8 mouse cellular contexts compared by ENCODE assay signal in the genomic region with DNA sequence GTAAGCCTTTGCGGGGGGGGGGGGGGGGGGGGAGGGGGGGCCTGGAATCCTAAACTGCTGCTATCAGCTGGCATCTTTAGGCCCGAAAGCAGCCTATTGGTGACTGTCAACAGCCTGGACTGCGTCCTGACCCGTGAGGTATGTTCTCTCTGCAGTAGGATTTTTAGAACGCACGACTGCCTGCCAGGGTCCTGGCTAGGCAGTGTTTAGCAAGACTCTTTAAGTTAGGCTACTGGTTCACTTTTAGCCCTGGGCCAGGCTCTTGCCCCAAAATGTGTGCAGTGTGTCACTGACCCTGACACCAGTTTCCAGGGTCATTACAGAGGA. TPM values are rescaled to one million over a fixed set of nuclear protein-coding genes. Genes with fewer than 3 reads are reported as not detected.
A peak's percentile ranks its signal among the peaks of the same experiment; 100 is the strongest.
DNase-seq lines count a peak whose midpoint lies in the region; ATAC-seq and TF ChIP-seq lines count a peak whose summit lies in the region.

No protein-coding gene starts in this region.

- no peaks in the 10 kb centered on the region for H3K27me3 ChIP-seq in kidney, postnatal 0 days (ENCODE audit: insufficient read depth, low read length)
- H3K27me3 ChIP-seq in embryonic facial prominence, embryonic 13.5 days: no peaks in the 10 kb centered on the region
- no peaks in the 10 kb centered on the region for H3K27me3 ChIP-seq in intestine, embryonic 16.5 days (replicated peaks; ENCODE audit: control insufficient read depth, insufficient read depth, low read length)
- no peaks in the 10 kb centered on the region; the same call in 1 of the 2 replicates for H3K27me3 ChIP-seq in neural tube, embryonic 13.5 days

- no peak for TF ChIP-seq CTCF in kidney, postnatal 0 days (IDR thresholded peaks at IDR 0.05; ENCODE audit: low read depth)

- ATAC-seq in kidney, postnatal 0 days (replicated peaks; ENCODE audit: low FRiP score, low read depth): peak; percentile 44; the same call in 1 of the 2 replicates
- ATAC-seq in embryonic facial prominence, embryonic 13.5 days (ENCODE audit: insufficient number of reproducible peaks, insufficient read depth, low FRiP score, low TSS enrichment, low read depth): 0 out of 2 replicates have a peak, but pooled peaks have one; percentile 2
- peak; percentile 18 for ATAC-seq in intestine, embryonic 16.5 days
- ATAC-seq in neural tube, embryonic 13.5 days (ENCODE audit: low read depth): peak; percentile 7; the same call in 1 of the 2 replicates

- peak; percentile 37 for DNase-seq in kidney, postnatal 0 days (ENCODE audit: low spot score)
- DNase-seq in kidney, adult 8-10 months: no peak
- DNase-seq in cerebellum, adult 18-20 months: no peak
- no peak for DNase-seq in spleen, postnatal 4 days (ENCODE audit: low spot score in 2 of 2)
- no peak for DNase-seq in layer of hippocampus, adult 18-20 months (ENCODE audit: low spot score in 2 of 2)

- H3K36me3 ChIP-seq in kidney, postnatal 0 days (ENCODE audit: insufficient read depth, low read length): peaks cover 6% of the 10 kb centered on the region; the same call in 1 of the 2 replicates
- H3K36me3 ChIP-seq in embryonic facial prominence, embryonic 13.5 days: peaks cover 25% of the 10 kb centered on the region
- peaks cover 4% of the 10 kb centered on the region; the same call in 1 of the 2 replicates for H3K36me3 ChIP-seq in intestine, embryonic 16.5 days (ENCODE audit: control insufficient read depth, insufficient read depth, low read length)
- peaks cover 9% of the 10 kb centered on the region; the same call in 1 of the 2 replicates for H3K36me3 ChIP-seq in neural tube, embryonic 13.5 days

- peaks cover 5% of the 10 kb centered on the region; the same call in 1 of the 2 replicates for H3K4me1 ChIP-seq in kidney, postnatal 0 days (replicated peaks; ENCODE audit: insufficient read depth, low read length)
- H3K4me1 ChIP-seq in embryonic facial prominence, embryonic 13.5 days: peaks cover 18% of the 10 kb centered on the region
- H3K4me1 ChIP-seq in intestine, embryonic 16.5 days (ENCODE audit: control insufficient read depth, insufficient read depth, low read length): peaks cover 29% of the 10 kb centered on the region
- H3K4me1 ChIP-seq in neural tube, embryonic 13.5 days (replicated peaks): peaks cover 20% of the 10 kb centered on the region

- H3K9ac ChIP-seq in kidney, postnatal 0 days (ENCODE audit: low read depth, low read length): peak overlapping the region; percentile 83
- H3K9ac ChIP-seq in embryonic facial prominence, embryonic 13.5 days: peak overlapping the region; percentile 89
- H3K9ac ChIP-seq in intestine, embryonic 16.5 days (ENCODE audit: low read depth, low read length): peak overlapping the region; percentile 92
- H3K9ac ChIP-seq in neural tube, embryonic 13.5 days: peak overlapping the region; percentile 83

- peak overlapping the region; percentile 77 for H3K27ac ChIP-seq in kidney, postnatal 0 days
- peak overlapping the region; percentile 93 for H3K27ac ChIP-seq in embryonic facial prominence, embryonic 13.5 days
- H3K27ac ChIP-seq in intestine, embryonic 16.5 days (ENCODE audit: low read length): peak overlapping the region; percentile 94
- H3K27ac ChIP-seq in neural tube, embryonic 13.5 days (replicated peaks): no peak overlapping the region

- H3K4me2 ChIP-seq in kidney, postnatal 0 days (ENCODE audit: low read length): peak overlapping the region; percentile 85
- peak overlapping the region; percentile 71 for H3K4me2 ChIP-seq in embryonic facial prominence, embryonic 13.5 days
- peak overlapping the region; percentile 89 for H3K4me2 ChIP-seq in intestine, embryonic 16.5 days (ENCODE audit: low read depth, low read length)
- peak overlapping the region; percentile 94 for H3K4me2 ChIP-seq in neural tube, embryonic 13.5 days

- no peaks in the 10 kb centered on the region for H3K9me3 ChIP-seq in kidney, postnatal 0 days (replicated peaks; ENCODE audit: low read length)
- H3K9me3 ChIP-seq in embryonic facial prominence, embryonic 13.5 days: no peaks in the 10 kb centered on the region
- no peaks in the 10 kb centered on the region for H3K9me3 ChIP-seq in intestine, embryonic 16.5 days (ENCODE audit: control insufficient read depth, low read length)
- H3K9me3 ChIP-seq in neural tube, embryonic 13.5 days: peaks cover 3% of the 10 kb centered on the region; the same call in 1 of the 2 replicates

- peak overlapping the region; percentile 63 for H3K4me3 ChIP-seq in kidney, postnatal 0 days (replicated peaks; ENCODE audit: low read depth, low read length)
- H3K4me3 ChIP-seq in embryonic facial prominence, embryonic 13.5 days: peak overlapping the region; percentile 59
- H3K4me3 ChIP-seq in intestine, embryonic 16.5 days (ENCODE audit: low read length): peak overlapping the region; percentile 63
- H3K4me3 ChIP-seq in neural tube, embryonic 13.5 days: peak overlapping the region; percentile 55

- 29% methylated on average over 6 of the region's 6 CpGs for WGBS in kidney, postnatal 0 days
- WGBS in embryonic facial prominence, embryonic 13.5 days: 22% methylated on average over 6 of the region's 6 CpGs
- WGBS in intestine, embryonic 16.5 days: 26% methylated on average over 5 of the region's 6 CpGs
- 52% methylated on average over 6 of the region's 6 CpGs for WGBS in neural tube, embryonic 13.5 days

RNA-seq across cellular contexts. Expression of a gene that starts 0.3 kb away (rescaled TPM):
- polyA plus RNA-seq in kidney, postnatal 0 days (2015; fragmentation: Nextera tagmentation; extraction: Ambion mirVana): 93.2 and 95.0 TPM in 2 replicates
- polyA plus RNA-seq in embryonic facial prominence, embryonic 13.5 days (2015; fragmentation: Nextera tagmentation; extraction: Ambion mirVana): 106 and 107 TPM in 2 replicates
- polyA plus RNA-seq in intestine, embryonic 16.5 days (2015; fragmentation: Nextera tagmentation; extraction: Ambion mirVana): 241 and 243 TPM in 2 replicates
- polyA plus RNA-seq in neural tube, embryonic 13.5 days (2015; fragmentation: Nextera tagmentation; extraction: Ambion mirVana): 29.3 and 34.8 TPM in 2 replicates
- total RNA-seq in layer of hippocampus, adult 18-20 months (2021): 10 to 100 TPM in 1 of 2 experiments, 1 to 10 TPM in 1; 9.0 to 10.6 TPM

RNA-seq across cellular contexts. Expression of a gene that starts 29.8 kb away (rescaled TPM):
- 15.7 and 16.9 TPM in 2 replicates for polyA plus RNA-seq in kidney, postnatal 0 days (2015; fragmentation: Nextera tagmentation; extraction: Ambion mirVana)
- polyA plus RNA-seq in embryonic facial prominence, embryonic 13.5 days (2015; fragmentation: Nextera tagmentation; extraction: Ambion mirVana): 7.7 and 12.5 TPM in 2 replicates
- polyA plus RNA-seq in intestine, embryonic 16.5 days (2015; fragmentation: Nextera tagmentation; extraction: Ambion mirVana): 80.9 and 97.7 TPM in 2 replicates
- 1.8 and 2.2 TPM in 2 replicates for polyA plus RNA-seq in neural tube, embryonic 13.5 days (2015; fragmentation: Nextera tagmentation; extraction: Ambion mirVana)
- 1 to 10 TPM; 8.6 to 9.9 TPM for total RNA-seq in layer of hippocampus, adult 18-20 months (2021)

RNA-seq across cellular contexts. Expression of a gene that starts 48.5 kb away (rescaled TPM):
- not detected in 2 replicates for polyA plus RNA-seq in kidney, postnatal 0 days (2015; fragmentation: Nextera tagmentation; extraction: Ambion mirVana)
- polyA plus RNA-seq in embryonic facial prominence, embryonic 13.5 days (2015; fragmentation: Nextera tagmentation; extraction: Ambion mirVana): not detected in 2 replicates
- polyA plus RNA-seq in intestine, embryonic 16.5 days (2015; fragmentation: Nextera tagmentation; extraction: Ambion mirVana): not detected in 2 replicates
- polyA plus RNA-seq in neural tube, embryonic 13.5 days (2015; fragmentation: Nextera tagmentation; extraction: Ambion mirVana): not detected in 2 replicates
- not detected for total RNA-seq in layer of hippocampus, adult 18-20 months (2021)
